Mouse (Mus musculus) neural tube, embryonic 14.5 days (tissue): ENCODE results near the gene Stk24. TPM values are rescaled to one million over a fixed set of nuclear protein-coding genes. Genes with fewer than 3 reads are reported as not detected.

ENCODE experiments used
- ATAC-seq: fragments of 200-750 bp; cut with Nextera tagmentation; 2 replicates; pipeline ENCODE4 v1.8.0; 2017; ENCODE audit warnings: low read depth, mild to moderate bottlenecking, moderate TSS enrichment, moderate library complexity
- H3K27ac ChIP-seq: fragments of 300-500 bp; sonication (generic); 2 replicates; pipeline ENCODE4 v1.5.1; 2014; ENCODE audit warnings: low read depth, mild to moderate bottlenecking, control low read depth, low read length, moderate library complexity, mixed read lengths
- H3K27me3 ChIP-seq: fragments of 300-500 bp; sonication (generic); 2 replicates; pipeline ENCODE4 v1.6.1; 2014; ENCODE audit warnings: low read length; ENCODE audit not compliant: control insufficient read depth, insufficient read depth
- H3K36me3 ChIP-seq: fragments of 300-500 bp; sonication (generic); 2 replicates; pipeline ENCODE4 v1.6.1; 2014; ENCODE audit warnings: low read length, mixed read lengths; ENCODE audit not compliant: control insufficient read depth, insufficient read depth
- H3K4me1 ChIP-seq: fragments of 300-500 bp; sonication (generic); 2 replicates; pipeline ENCODE4 v1.6.1; 2014; ENCODE audit warnings: low read length; ENCODE audit not compliant: control insufficient read depth, insufficient read depth
- H3K4me2 ChIP-seq: fragments of 300-500 bp; sonication (generic); 2 replicates; pipeline ENCODE4 v1.6.1; 2014; ENCODE audit warnings: mild to moderate bottlenecking, low read depth, low read length, control low read depth
- H3K4me3 ChIP-seq: fragments of 300-500 bp; sonication (generic); 2 replicates; pipeline ENCODE4 v1.5.1; 2014; ENCODE audit warnings: low read depth, low read length, control low read depth, mixed read lengths
- H3K9ac ChIP-seq: fragments of 300-500 bp; sonication (generic); replicated peaks from 2 replicates; pipeline ENCODE4 v1.6.1; 2014; ENCODE audit warnings: low read depth, mild to moderate bottlenecking, control low read depth, low read length, mixed read lengths
- H3K9me3 ChIP-seq: fragments of 300-500 bp; sonication (generic); 2 replicates; pipeline ENCODE4 v1.6.1; 2016; ENCODE audit warnings: low read length; ENCODE audit not compliant: control insufficient read depth
- WGBS: fragments of 180-500 bp; shearing (Covaris S2); extraction: QIAGEN DNeasy Blood & Tissue Kit; methylation state at CpG from one replicate; pipeline ENCODE4 v1.1.7; 2014; 5-methylcytosine and 5-hydroxymethylcytosine counted together
- polyA plus RNA-seq: library from polyadenylated mRNA; unstranded; fragments of >200 nt; fragmentation: Nextera tagmentation; extraction: Ambion mirVana; gene quantifications from 2 replicates; pipeline ENCODE4 v1.2.1, GENCODE M21; 2014

The Stk24 gene
- polyA plus RNA-seq, 1 experiment from 2014 or later = 19.9 TPM

DNA sequence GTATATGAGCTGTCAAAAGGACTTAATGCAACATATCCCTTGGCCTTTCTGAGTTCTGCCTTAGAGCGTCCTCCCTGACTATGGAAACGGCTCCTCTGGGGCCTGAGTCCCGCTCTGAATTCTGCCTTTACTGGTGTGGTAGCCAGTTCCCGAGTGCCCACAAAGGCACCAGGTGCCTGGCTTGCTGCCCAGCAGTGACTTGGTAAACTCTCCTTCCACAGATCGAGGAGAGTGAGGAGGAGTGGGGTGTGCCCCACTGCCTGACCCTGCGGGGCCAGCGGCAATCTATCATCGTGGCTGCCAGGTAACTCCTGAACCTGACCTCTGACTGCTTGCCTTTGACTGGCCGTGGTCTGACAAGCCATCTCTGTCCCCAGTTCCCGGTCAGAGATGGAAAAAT, 103.8 kb downstream of the Stk24 start:
- Histone ChIP-seq H3K4me2 (no peak overlapping the region), H3K4me3 (no peak overlapping the region), H3K27me3 (no peaks in the 10 kb centered on the region), H3K4me1 (no peaks in the 10 kb centered on the region), H3K27ac (no peak overlapping the region), H3K9me3 (no peaks in the 10 kb centered on the region), H3K9ac (no peak overlapping the region), H3K36me3 (peaks cover 10% of the 10 kb centered on the region; the same call in 1 of the 2 replicates)
- ATAC-seq = no peak
- 75% methylated on average over 10 of the region's 10 CpGs for WGBS

DNA sequence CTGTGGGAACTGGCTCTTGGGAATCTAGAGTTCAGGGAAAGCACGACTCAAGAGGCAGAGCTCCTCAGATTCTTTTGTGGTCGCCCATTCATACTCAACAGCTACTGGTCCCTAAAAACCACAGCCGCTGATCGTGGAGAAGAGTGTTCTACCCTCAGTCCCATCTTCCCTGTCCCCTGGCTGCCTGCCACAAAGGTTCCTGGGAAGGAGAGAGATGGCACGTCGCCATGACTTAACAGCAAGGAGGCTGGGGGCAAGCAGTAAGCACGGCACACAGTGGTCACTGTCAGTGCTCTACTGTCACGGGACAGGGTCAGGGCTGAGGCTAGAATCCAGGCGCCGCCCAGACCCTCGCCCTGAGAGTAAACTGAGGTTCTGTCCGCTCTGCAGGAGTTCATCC, 104.8 kb downstream of the Stk24 start:
- H3K27ac ChIP-seq = no peak overlapping the region
- H3K4me1 ChIP-seq = no peaks in the 10 kb centered on the region
- H3K9ac ChIP-seq = no peak overlapping the region
- H3K4me3 ChIP-seq = no peak overlapping the region
- no peaks in the 10 kb centered on the region for H3K9me3 ChIP-seq
- H3K4me2 ChIP-seq = no peak overlapping the region
- 83% methylated on average over 12 of the region's 12 CpGs for WGBS
- peaks cover 10% of the 10 kb centered on the region; the same call in 1 of the 2 replicates for H3K36me3 ChIP-seq
- no peak for ATAC-seq
- H3K27me3 ChIP-seq = no peaks in the 10 kb centered on the region

- ATAC-seq = no peak
- Histone ChIP-seq H3K9ac (no peak overlapping the region), H3K36me3 (peaks cover 4% of the 10 kb centered on the region; the same call in 1 of the 2 replicates), H3K27ac (no peak overlapping the region), H3K4me3 (no peak overlapping the region), H3K9me3 (no peaks in the 10 kb centered on the region), H3K27me3 (no peaks in the 10 kb centered on the region), H3K4me2 (no peak overlapping the region), H3K4me1 (no peaks in the 10 kb centered on the region)
- WGBS = 87% methylated on average over 6 of the region's 6 CpGs
Measured at GRCm38 (mm10) chr14:121270490-121270889, 109.3 kb downstream of the Stk24 start.

- Histone ChIP-seq H3K4me2 (no peak overlapping the region), H3K36me3 (peaks cover 2% of the 10 kb centered on the region; the same call in 1 of the 2 replicates), H3K4me1 (no peaks in the 10 kb centered on the region), H3K9ac (no peak overlapping the region), H3K4me3 (no peak overlapping the region), H3K27me3 (no peaks in the 10 kb centered on the region), H3K9me3 (no peaks in the 10 kb centered on the region), H3K27ac (no peak overlapping the region)
- 87% methylated on average over 8 of the region's 8 CpGs for WGBS
- ATAC-seq = no peak
Measured at GRCm38 (mm10) chr14:121267801-121268200, 112.0 kb downstream of the Stk24 start.

GRCm38 (mm10) chr14:121264453-121264852, 115.4 kb downstream of the Stk24 start:
- no peaks in the 10 kb centered on the region for H3K36me3 ChIP-seq
- H3K9me3 ChIP-seq = no peaks in the 10 kb centered on the region
- 93% methylated on average over 6 of the region's 6 CpGs for WGBS
- H3K4me2 ChIP-seq = no peak overlapping the region
- no peaks in the 10 kb centered on the region for H3K4me1 ChIP-seq
- H3K27me3 ChIP-seq = no peaks in the 10 kb centered on the region
- H3K4me3 ChIP-seq = no peak overlapping the region
- no peak overlapping the region for H3K27ac ChIP-seq
- ATAC-seq = no peak
- H3K9ac ChIP-seq = no peak overlapping the region

DNA sequence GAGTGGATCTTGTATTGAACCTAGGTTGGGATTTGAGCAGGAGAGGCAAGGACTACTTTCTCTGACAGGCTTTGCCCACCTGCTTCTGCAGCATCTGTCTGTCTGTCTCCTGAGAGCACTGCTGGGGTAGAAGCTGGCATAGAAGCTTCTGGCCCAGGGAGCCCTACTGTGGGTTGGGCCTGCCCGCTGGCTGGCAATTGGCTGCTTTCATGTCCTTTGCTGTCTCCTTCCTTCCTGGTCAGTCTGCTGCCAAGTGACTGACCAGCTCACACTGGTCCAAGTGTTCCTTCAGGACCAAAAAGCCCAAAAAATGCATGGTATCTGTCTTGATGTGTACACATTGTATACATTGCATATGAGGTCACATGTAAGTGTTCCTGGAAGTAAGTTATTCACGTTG, 115.9 kb downstream of the Stk24 start:
- no peak overlapping the region for H3K4me2 ChIP-seq
- H3K9ac ChIP-seq = no peak overlapping the region
- H3K27ac ChIP-seq = no peak overlapping the region
- no peaks in the 10 kb centered on the region for H3K27me3 ChIP-seq
- H3K4me3 ChIP-seq = no peak overlapping the region
- ATAC-seq = no peak
- H3K36me3 ChIP-seq = no peaks in the 10 kb centered on the region
- 91% methylated on average over 2 of the region's 2 CpGs for WGBS
- no peaks in the 10 kb centered on the region for H3K9me3 ChIP-seq
- no peaks in the 10 kb centered on the region for H3K4me1 ChIP-seq

GRCm38 (mm10) chr14:121262606-121263005, 117.2 kb downstream of the Stk24 start:
- Histone ChIP-seq H3K9me3 (no peaks in the 10 kb centered on the region), H3K9ac (no peak overlapping the region), H3K36me3 (no peaks in the 10 kb centered on the region), H3K4me3 (no peak overlapping the region), H3K27ac (no peak overlapping the region), H3K27me3 (no peaks in the 10 kb centered on the region), H3K4me1 (no peaks in the 10 kb centered on the region), H3K4me2 (no peak overlapping the region)
- WGBS = 83% methylated on average over 4 of the region's 4 CpGs
- no peak for ATAC-seq

GRCm38 (mm10) chr14:121261229-121261879, 118.5 kb downstream of the Stk24 start:
- no peak for ATAC-seq
- Histone ChIP-seq H3K27me3 (no peaks in the 10 kb centered on the region), H3K4me3 (no peak overlapping the region), H3K4me2 (no peak overlapping the region), H3K36me3 (no peaks in the 10 kb centered on the region), H3K27ac (no peak overlapping the region), H3K4me1 (no peaks in the 10 kb centered on the region), H3K9me3 (no peaks in the 10 kb centered on the region), H3K9ac (no peak overlapping the region)
- WGBS = 81% methylated on average over 5 of the region's 5 CpGs

GRCm38 (mm10) chr14:121259789-121260188, 120.0 kb downstream of the Stk24 start:
- Histone ChIP-seq H3K36me3 (no peaks in the 10 kb centered on the region), H3K9me3 (no peaks in the 10 kb centered on the region), H3K4me3 (no peak overlapping the region), H3K27me3 (no peaks in the 10 kb centered on the region), H3K9ac (no peak overlapping the region), H3K4me1 (no peaks in the 10 kb centered on the region), H3K27ac (no peak overlapping the region), H3K4me2 (no peak overlapping the region)
- peak; percentile 74; the same call in 1 of the 2 replicates for ATAC-seq
- WGBS = 63% methylated on average over 7 of the region's 7 CpGs
